ENCODE assay signal across 11 mouse cellular contexts in the genomic region with DNA sequence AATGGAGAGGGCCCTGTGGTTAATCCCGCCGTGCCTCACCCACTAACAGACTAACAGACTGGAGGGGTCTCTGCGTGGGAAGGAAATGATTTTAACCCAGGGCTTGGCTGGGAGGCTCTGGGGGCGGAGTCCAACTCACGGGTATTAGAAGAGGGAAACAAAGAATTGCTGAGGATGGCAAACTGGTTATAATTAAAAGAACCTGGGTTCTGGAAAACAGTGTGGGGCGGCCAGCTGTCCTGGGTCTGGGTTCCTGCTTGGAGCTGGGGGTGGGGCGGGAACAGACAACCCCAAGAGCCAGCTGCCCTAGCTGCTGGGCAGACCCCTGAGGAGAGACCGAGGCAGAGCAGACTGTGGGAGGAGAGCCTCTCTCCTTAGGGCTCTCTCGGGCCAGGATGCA. TPM values are rescaled to one million over a fixed set of nuclear protein-coding genes. Genes with fewer than 3 reads are reported as not detected.
DNase-seq lines count a peak whose midpoint lies in the region; ATAC-seq and TF ChIP-seq lines count a peak whose summit lies in the region.
"Had no signal": no experiment of that assay in that cellular context is flagged by ENCODE, and none has a peak within 500 bp of the region (broad histone marks: within the 10 kb centered on the region; RNA-seq: fewer than 3 reads in every experiment).

No protein-coding gene starts in this region.

- H3K9me3 ChIP-seq in intestine, embryonic 15.5 days = no peaks in the 10 kb centered on the region
- no peaks in the 10 kb centered on the region for H3K9me3 ChIP-seq in intestine, postnatal 0 days (ENCODE audit: control insufficient read depth)
- H3K9me3 ChIP-seq in ES-Bruce4 (replicated peaks; ENCODE audit: control insufficient read depth, insufficient read depth, low read length, poor library complexity, severe bottlenecking) = no peaks in the 10 kb centered on the region
- no peaks in the 10 kb centered on the region for H3K9me3 ChIP-seq in forebrain, embryonic 13.5 days (replicated peaks)
- H3K9me3 ChIP-seq in limb, embryonic 12.5 days = no peaks in the 10 kb centered on the region
- H3K9me3 ChIP-seq: lung, embryonic 15.5 days had no signal

- no peak for TF ChIP-seq CTCF in intestine, postnatal 0 days (IDR thresholded peaks at IDR 0.05; ENCODE audit: low read depth)
- no peak for TF ChIP-seq CTCF in ES-Bruce4 (IDR thresholded peaks at IDR 0.05; ENCODE audit: low read depth, low read length)
- no peak for TF ChIP-seq CTCF in lung, adult 2 months (IDR thresholded peaks at IDR 0.05; ENCODE audit: insufficient read depth, low read length)

- H3K9ac ChIP-seq in intestine, embryonic 15.5 days = no peak overlapping the region
- no peak overlapping the region for H3K9ac ChIP-seq in intestine, postnatal 0 days (ENCODE audit: low read depth, low read length)
- H3K9ac ChIP-seq in ES-Bruce4 (ENCODE audit: low read depth, poor library complexity, severe bottlenecking) = peak overlapping the region; percentile 48; the same call in 1 of the 2 replicates
- no peak overlapping the region for H3K9ac ChIP-seq in forebrain, embryonic 13.5 days
- no peak overlapping the region for H3K9ac ChIP-seq in limb, embryonic 12.5 days (replicated peaks)
- H3K9ac ChIP-seq: lung, embryonic 15.5 days had no signal

- no peak overlapping the region for H3K27ac ChIP-seq in intestine, embryonic 15.5 days
- no peak overlapping the region for H3K27ac ChIP-seq in intestine, postnatal 0 days (ENCODE audit: low read depth, low read length)
- H3K27ac ChIP-seq in ES-Bruce4 (ENCODE audit: insufficient read depth, low read length) = no peak overlapping the region
- H3K27ac ChIP-seq in forebrain, embryonic 13.5 days = no peak overlapping the region
- H3K27ac ChIP-seq in limb, embryonic 12.5 days = peak overlapping the region; percentile 84
- H3K27ac ChIP-seq: lung, embryonic 15.5 days had no signal

- no peak for TF ChIP-seq EP300 in ES-Bruce4 (IDR thresholded peaks at IDR 0.05; ENCODE audit: insufficient read depth, low read depth, low read length)

- no peaks in the 10 kb centered on the region for H3K27me3 ChIP-seq in intestine, embryonic 15.5 days (replicated peaks)
- H3K27me3 ChIP-seq in intestine, postnatal 0 days (replicated peaks; ENCODE audit: control insufficient read depth, insufficient read depth, low read length) = no peaks in the 10 kb centered on the region
- H3K27me3 ChIP-seq in ES-Bruce4 (ENCODE audit: control insufficient read depth, insufficient read depth, low read length, poor library complexity, severe bottlenecking) = no peaks in the 10 kb centered on the region
- H3K27me3 ChIP-seq in forebrain, embryonic 13.5 days = no peaks in the 10 kb centered on the region
- H3K27me3 ChIP-seq in limb, embryonic 12.5 days = no peaks in the 10 kb centered on the region
- H3K27me3 ChIP-seq: lung, embryonic 15.5 days had no signal

- WGBS in intestine, embryonic 15.5 days = 44% methylated on average over 9 of the region's 9 CpGs
- 39% methylated on average over 9 of the region's 9 CpGs for WGBS in intestine, postnatal 0 days
- WGBS in forebrain, embryonic 13.5 days = 24% methylated on average over 9 of the region's 9 CpGs
- WGBS in limb, embryonic 12.5 days = 12% methylated on average over 9 of the region's 9 CpGs
- 45% methylated on average over 9 of the region's 9 CpGs for WGBS in lung, adult 2 months

- H3K36me3 ChIP-seq in intestine, embryonic 15.5 days = no peaks in the 10 kb centered on the region
- no peaks in the 10 kb centered on the region for H3K36me3 ChIP-seq in intestine, postnatal 0 days (ENCODE audit: control insufficient read depth, insufficient read depth)
- H3K36me3 ChIP-seq in ES-Bruce4 (ENCODE audit: control insufficient read depth, insufficient read depth, low read length, poor library complexity, severe bottlenecking) = no peaks in the 10 kb centered on the region
- H3K36me3 ChIP-seq in forebrain, embryonic 13.5 days (ENCODE audit: poor library complexity, severe bottlenecking) = no peaks in the 10 kb centered on the region
- H3K36me3 ChIP-seq in limb, embryonic 12.5 days = no peaks in the 10 kb centered on the region
- H3K36me3 ChIP-seq: lung, embryonic 15.5 days had no signal

- no peak overlapping the region for H3K4me3 ChIP-seq in intestine, embryonic 15.5 days (replicated peaks)
- H3K4me3 ChIP-seq in intestine, postnatal 0 days (ENCODE audit: low read depth, low read length) = no peak overlapping the region
- peak overlapping the region; percentile 31 for H3K4me3 ChIP-seq in ES-Bruce4 (ENCODE audit: low read depth, low read length)
- H3K4me3 ChIP-seq in forebrain, embryonic 13.5 days = no peak overlapping the region
- H3K4me3 ChIP-seq in limb, embryonic 12.5 days (replicated peaks) = no peak overlapping the region
- no peak overlapping the region for H3K4me3 ChIP-seq in lung, adult 2 months (replicated peaks; ENCODE audit: extremely low read depth, low read depth, low read length)
- H3K4me3 ChIP-seq: erythroblast, embryonic 14.5 days; lung, embryonic 15.5 days had no signal

- 0 out of 2 replicates have a peak, but pooled peaks have one; percentile 37 for ATAC-seq in intestine, embryonic 15.5 days
- ATAC-seq in intestine, postnatal 0 days = no peak
- ATAC-seq in forebrain, embryonic 13.5 days = no peak
- ATAC-seq in limb, embryonic 12.5 days (ENCODE audit: insufficient number of reproducible peaks, insufficient read depth, low FRiP score, low TSS enrichment, low read depth) = peak; percentile 61; the same call in 1 of the 2 replicates

- no peak overlapping the region for H3K4me2 ChIP-seq in intestine, embryonic 15.5 days (replicated peaks)
- H3K4me2 ChIP-seq in intestine, postnatal 0 days (replicated peaks; ENCODE audit: low read depth) = no peak overlapping the region
- H3K4me2 ChIP-seq in forebrain, embryonic 13.5 days = peak overlapping the region; percentile 15; the same call in 1 of the 2 replicates
- H3K4me2 ChIP-seq in limb, embryonic 12.5 days = peak overlapping the region; percentile 19
- H3K4me2 ChIP-seq: heart, embryonic 11.5 days; lung, embryonic 15.5 days had no signal

- H3K4me1 ChIP-seq in intestine, embryonic 15.5 days (replicated peaks) = peaks cover 13% of the 10 kb centered on the region
- H3K4me1 ChIP-seq in intestine, postnatal 0 days (replicated peaks; ENCODE audit: control insufficient read depth, insufficient read depth, low read length) = no peaks in the 10 kb centered on the region
- no peaks in the 10 kb centered on the region for H3K4me1 ChIP-seq in ES-Bruce4 (ENCODE audit: control insufficient read depth, insufficient read depth, low read length)
- H3K4me1 ChIP-seq in forebrain, embryonic 13.5 days = peaks cover 14% of the 10 kb centered on the region
- H3K4me1 ChIP-seq in limb, embryonic 12.5 days (replicated peaks) = peaks cover 26% of the 10 kb centered on the region
- peaks cover 3% of the 10 kb centered on the region for H3K4me1 ChIP-seq in lung, adult 2 months (ENCODE audit: control insufficient read depth, insufficient read depth, low read length)

- no peak for TF ChIP-seq POLR2A in ES-Bruce4 (IDR thresholded peaks at IDR 0.05; ENCODE audit: insufficient read depth, low read length)
- TF ChIP-seq POLR2A in lung, adult 2 months (IDR thresholded peaks at IDR 0.05; ENCODE audit: borderline replicate concordance, extremely low read depth, low read depth, low read length) = no peak

- no peak for DNase-seq in adrenal gland, adult 8-10 months
- no peak for DNase-seq in ovary, postnatal 14 days (ENCODE audit: low spot score)
- DNase-seq in lung, adult 2 months = no peak

RNA-seq across cellular contexts. Expression of a gene that starts 32.2 kb away (rescaled TPM):
- 94.4 and 105 TPM in 2 replicates for polyA plus RNA-seq in intestine, embryonic 15.5 days (2015; fragmentation: Nextera tagmentation; extraction: Ambion mirVana)
- polyA plus RNA-seq in intestine, postnatal 0 days (2015; fragmentation: Nextera tagmentation; extraction: Ambion mirVana) = 47.9 and 56.4 TPM in 2 replicates
- 5.9 and 6.7 TPM in 2 replicates for polyA plus RNA-seq in ES-Bruce4 (2011; ENCODE audit: insufficient read depth, insufficient read length, low read depth, missing spikeins)
- 14.9 and 18.8 TPM in 2 replicates for polyA plus RNA-seq in forebrain, embryonic 13.5 days (2015; fragmentation: Nextera tagmentation; extraction: Ambion mirVana)
- polyA plus RNA-seq in limb, embryonic 12.5 days (2016; fragmentation: Nextera tagmentation; extraction: Ambion mirVana) = 16.4 and 18.2 TPM in 2 replicates
- total RNA-seq in adrenal gland, adult 8-10 months (2022) = 1 to 10 TPM; 3.7 to 6.6 (median 3.9) TPM
- 31.4 and 40.2 TPM in 2 replicates for polyA plus RNA-seq in lung, adult 2 months (2012; rRNA removed)

Comparison
In these comparisons a context has a peak if more than half of its experiments do, and no peak if none do; other contexts are left out.
1. ATAC-seq: peak in intestine, embryonic 15.5 days (single experiment) and limb, embryonic 12.5 days (single experiment); none in intestine, postnatal 0 days (single experiment) and forebrain, embryonic 13.5 days (single experiment).
2. H3K4me2 ChIP-seq: peak in forebrain, embryonic 13.5 days (single experiment) and limb, embryonic 12.5 days (single experiment); none in intestine, embryonic 15.5 days (single experiment) and intestine, postnatal 0 days (single experiment).